Mouse (Mus musculus): ENCODE data around the gene Mapk10.

Gene Mapk10

GRCm38 (mm10) chr5:103211101-103211848, at the start of gene Mapk10:
Gene Mapk10, minus strand, starts transcription at chr5:103211334.
- in situ Hi-C loops (cut with MboI, MseI) = no loop called here

GRCm38 (mm10) chr5:103256144-103256543, 45.0 kb upstream of the Mapk10 start:
- in situ Hi-C loops (cut with MboI, MseI) = no loop called here

- in situ Hi-C loops (cut with MboI, MseI) = no loop called here
These were observed 31.3 kb upstream of the Mapk10 start for GRCm38 (mm10) chr5:103242430-103242829.

GRCm38 (mm10) chr5:103231822-103232221, 20.7 kb upstream of the Mapk10 start:
- in situ Hi-C loops (cut with MboI, MseI) = no loop called here

- in situ Hi-C loops (cut with MboI, MseI) = no loop called here
These were observed 19.2 kb upstream of the Mapk10 start for GRCm38 (mm10) chr5:103230334-103230733.

GRCm38 (mm10) chr5:103229321-103229720, 18.2 kb upstream of the Mapk10 start:
- in situ Hi-C loops (cut with MboI, MseI) = no loop called here

- in situ Hi-C loops (cut with MboI, MseI) = no loop called here
These were observed 10.9 kb upstream of the Mapk10 start for GRCm38 (mm10) chr5:103221997-103222396.

- in situ Hi-C loops (cut with MboI, MseI) = no loop called here
These were observed 490 bp downstream of the Mapk10 start for GRCm38 (mm10) chr5:103210644-103211043.

GRCm38 (mm10) chr5:103210018-103210417, 1.1 kb downstream of the Mapk10 start:
- in situ Hi-C loops (cut with MboI, MseI) = no loop called here

- in situ Hi-C loops (cut with MboI, MseI) = no loop called here
These were observed 1.6 kb downstream of the Mapk10 start for GRCm38 (mm10) chr5:103209486-103209885.

GRCm38 (mm10) chr5:103208869-103209268, 2.3 kb downstream of the Mapk10 start:
- in situ Hi-C loops (cut with MboI, MseI) = no loop called here

GRCm38 (mm10) chr5:103208021-103208511, 3.1 kb downstream of the Mapk10 start:
- in situ Hi-C loops (cut with MboI, MseI) = no loop called here

- in situ Hi-C loops (cut with MboI, MseI) = no loop called here
These were observed 13.3 kb downstream of the Mapk10 start for GRCm38 (mm10) chr5:103197796-103198325.

GRCm38 (mm10) chr5:103194549-103194948, 16.6 kb downstream of the Mapk10 start:
- in situ Hi-C loops (cut with MboI, MseI) = no loop called here

- in situ Hi-C loops (cut with MboI, MseI) = no loop called here
These were observed 17.4 kb downstream of the Mapk10 start for GRCm38 (mm10) chr5:103193700-103194099.

- in situ Hi-C loops (cut with MboI, MseI) = no loop called here
These were observed 19.6 kb downstream of the Mapk10 start for GRCm38 (mm10) chr5:103191577-103191976.

- in situ Hi-C loops (cut with MboI, MseI) = no loop called here
These were observed 26.9 kb downstream of the Mapk10 start for GRCm38 (mm10) chr5:103184256-103184655.

- in situ Hi-C loops (cut with MboI, MseI) = no loop called here
These were observed 29.5 kb downstream of the Mapk10 start for GRCm38 (mm10) chr5:103181622-103182021.

- in situ Hi-C loops (cut with MboI, MseI) = no loop called here
These were observed 34.1 kb downstream of the Mapk10 start for GRCm38 (mm10) chr5:103177010-103177409.

GRCm38 (mm10) chr5:103175989-103176388, 35.1 kb downstream of the Mapk10 start:
- in situ Hi-C loops (cut with MboI, MseI) = no loop called here

GRCm38 (mm10) chr5:103174607-103175006, 36.5 kb downstream of the Mapk10 start:
- in situ Hi-C loops (cut with MboI, MseI) = no loop called here

GRCm38 (mm10) chr5:103171207-103171606, 39.9 kb downstream of the Mapk10 start:
- in situ Hi-C loops (cut with MboI, MseI) = no loop called here

GRCm38 (mm10) chr5:103167371-103167770, 43.8 kb downstream of the Mapk10 start:
- in situ Hi-C loops (cut with MboI, MseI) = no loop called here

Data from T-helper 1 cell (primary cell).